Mouse (Mus musculus): ENCODE data around the gene Hist1h4a. TPM values are rescaled to one million over a fixed set of nuclear protein-coding genes. Genes with fewer than 3 reads are reported as not detected.

The Hist1h4a gene
- total RNA-seq, 1 experiment from 2014 or later, result 30.0 TPM

DNA sequence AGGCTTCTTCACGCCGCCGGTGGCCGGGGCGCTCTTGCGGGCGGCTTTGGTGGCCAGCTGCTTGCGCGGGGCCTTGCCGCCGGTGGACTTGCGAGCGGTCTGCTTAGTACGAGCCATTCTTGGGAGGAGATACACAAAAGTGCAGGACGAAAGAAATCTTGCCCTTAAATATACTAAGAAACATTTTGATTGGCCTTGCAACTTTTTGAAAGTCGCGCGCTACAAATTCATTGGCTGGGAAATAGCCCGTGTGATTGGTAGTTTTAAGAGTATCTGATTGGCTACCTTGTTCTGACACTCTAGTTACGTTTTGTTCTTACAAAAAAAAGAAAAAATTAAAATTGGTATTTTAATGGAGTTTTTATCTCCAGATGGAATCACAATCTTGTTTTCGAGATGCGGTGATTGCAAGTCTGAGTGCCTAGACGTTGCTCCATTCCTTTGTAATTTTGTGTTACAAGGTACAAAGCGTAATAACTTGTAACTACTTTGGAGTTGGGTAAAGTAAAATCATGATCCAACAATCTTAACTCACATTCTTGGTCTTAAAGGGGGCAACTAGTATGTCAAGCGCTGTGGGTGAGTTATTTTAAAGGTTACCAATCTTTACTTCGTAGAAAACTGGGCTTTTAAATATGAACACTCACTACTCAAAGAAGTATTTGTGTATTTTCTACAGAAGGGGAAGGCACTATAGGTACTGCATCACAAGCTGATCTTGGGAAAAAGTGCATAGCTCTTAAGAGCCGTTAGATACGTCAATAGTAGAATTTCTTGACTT lies 15.5 kb downstream of the Hist1h4a start, which contains the start of gene Hist1h3c:
Hist1h3c (minus strand) TSS at position 222 of the 781 bp plus-strand sequence.
- ATAC-seq (ENCODE audit: extremely low read depth, insufficient number of reproducible peaks, low FRiP score, poor library complexity, severe bottlenecking), result peak; percentile 64

- no peak for ATAC-seq (ENCODE audit: extremely low read depth, insufficient number of reproducible peaks, low FRiP score, poor library complexity, severe bottlenecking)
Measured at GRCm38 (mm10) chr13:23744421-23745380, 16.3 kb downstream of the Hist1h4a start.

- no peak for ATAC-seq (ENCODE audit: extremely low read depth, insufficient number of reproducible peaks, low FRiP score, poor library complexity, severe bottlenecking)
Measured at GRCm38 (mm10) chr13:23743963-23744362, 17.1 kb downstream of the Hist1h4a start.

GRCm38 (mm10) chr13:23743215-23743614 lies 17.8 kb downstream of the Hist1h4a start:
- no peak for ATAC-seq (ENCODE audit: extremely low read depth, insufficient number of reproducible peaks, low FRiP score, poor library complexity, severe bottlenecking)

- no peak for ATAC-seq (ENCODE audit: extremely low read depth, insufficient number of reproducible peaks, low FRiP score, poor library complexity, severe bottlenecking)
Measured at GRCm38 (mm10) chr13:23742007-23742406, 19.0 kb downstream of the Hist1h4a start.

- ATAC-seq (ENCODE audit: extremely low read depth, insufficient number of reproducible peaks, low FRiP score, poor library complexity, severe bottlenecking), result no peak
Measured at GRCm38 (mm10) chr13:23740910-23741309, 20.1 kb downstream of the Hist1h4a start.

DNA sequence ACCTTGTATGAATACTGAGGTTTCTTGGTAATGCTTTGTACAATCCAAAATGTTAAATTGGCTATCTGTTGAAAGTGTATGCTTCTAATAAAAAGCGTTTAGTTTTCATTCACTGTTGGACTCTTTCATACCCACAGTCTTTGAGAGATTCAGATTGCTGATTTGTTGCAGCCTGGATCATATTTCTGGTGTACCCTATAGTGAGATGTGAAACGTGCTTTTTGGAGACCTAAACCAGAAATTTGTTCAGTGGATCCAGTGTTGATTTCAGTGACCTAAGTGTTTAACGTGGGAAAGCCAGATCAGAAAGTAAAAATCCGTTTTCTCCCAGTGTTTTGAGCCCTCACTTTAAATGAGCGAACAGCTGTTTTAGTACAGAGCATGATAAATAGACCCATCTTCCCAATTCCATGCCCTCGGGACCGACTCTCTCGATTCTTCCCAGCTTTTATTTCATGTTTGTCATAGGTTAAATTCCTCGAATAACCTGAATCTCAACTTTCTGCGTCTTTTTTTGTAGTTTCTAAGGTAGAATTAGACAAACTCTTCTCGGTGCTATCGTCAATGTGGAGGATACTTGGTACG lies 20.7 kb downstream of the Hist1h4a start:
- no peak for ATAC-seq (ENCODE audit: extremely low read depth, insufficient number of reproducible peaks, low FRiP score, poor library complexity, severe bottlenecking)

DNA sequence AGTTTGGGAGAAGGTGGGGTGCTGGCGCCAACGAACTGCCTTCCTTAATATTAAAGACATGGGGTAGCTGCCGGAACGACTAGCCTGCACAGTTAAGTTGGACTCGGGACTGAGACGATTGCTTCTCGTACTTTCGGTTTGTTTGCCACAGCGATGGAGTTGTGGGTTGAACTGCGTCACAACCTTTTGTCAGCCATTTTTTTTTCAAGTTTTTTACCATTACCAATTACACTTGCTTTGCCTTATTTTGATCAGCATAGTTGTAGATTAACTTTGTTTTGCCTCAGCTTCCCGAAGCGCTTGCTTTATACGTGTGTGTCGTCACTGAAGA lies 21.1 kb downstream of the Hist1h4a start:
- peak; percentile 57 for ATAC-seq (ENCODE audit: extremely low read depth, insufficient number of reproducible peaks, low FRiP score, poor library complexity, severe bottlenecking)

- ATAC-seq (ENCODE audit: extremely low read depth, insufficient number of reproducible peaks, low FRiP score, poor library complexity, severe bottlenecking), result peak; percentile 69
Measured at GRCm38 (mm10) chr13:23739069-23739921, 21.7 kb downstream of the Hist1h4a start.

DNA sequence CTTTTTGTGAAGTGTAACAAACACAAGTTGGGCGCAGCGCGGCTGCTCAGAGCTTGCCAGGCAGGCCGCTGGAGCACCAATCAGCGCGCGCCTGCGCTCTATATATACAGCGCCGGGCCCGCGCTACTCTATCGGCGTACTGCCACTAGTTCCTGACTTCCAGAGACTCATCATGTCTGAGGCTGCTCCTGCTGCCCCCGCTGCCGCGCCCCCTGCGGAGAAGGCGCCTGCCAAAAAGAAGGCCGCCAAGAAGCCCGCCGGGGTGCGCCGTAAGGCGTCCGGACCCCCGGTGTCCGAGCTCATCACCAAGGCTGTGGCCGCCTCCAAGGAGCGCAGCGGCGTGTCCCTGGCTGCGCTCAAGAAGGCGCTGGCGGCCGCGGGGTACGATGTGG lies 22.4 kb downstream of the Hist1h4a start, which contains the start of gene Hist1h1c:
Hist1h1c (plus strand) TSS at position 132 of the 392 bp plus-strand sequence.
- ATAC-seq (ENCODE audit: extremely low read depth, insufficient number of reproducible peaks, low FRiP score, poor library complexity, severe bottlenecking), result peak; percentile 76

GRCm38 (mm10) chr13:23738041-23738440 lies 23.0 kb downstream of the Hist1h4a start:
- ATAC-seq (ENCODE audit: extremely low read depth, insufficient number of reproducible peaks, low FRiP score, poor library complexity, severe bottlenecking), result no peak

DNA sequence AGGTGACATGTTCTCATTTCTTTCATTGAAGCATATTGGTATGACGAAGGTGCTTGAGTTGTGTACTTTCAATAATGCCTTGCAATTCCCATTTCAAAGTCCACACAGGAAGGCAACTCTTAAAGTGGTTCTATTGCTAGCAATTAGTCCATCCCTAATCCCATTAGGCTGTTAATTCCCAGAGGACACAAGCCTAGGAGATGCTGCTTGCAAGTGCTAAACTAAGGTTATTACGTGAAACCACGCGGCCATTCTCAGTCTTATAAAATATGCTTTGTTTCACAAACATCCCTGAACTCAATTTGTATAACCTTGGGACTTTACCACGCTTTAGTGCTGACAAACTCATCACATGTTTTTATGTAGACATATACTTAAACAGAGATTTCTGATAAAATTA lies 23.9 kb downstream of the Hist1h4a start:
- ATAC-seq (ENCODE audit: extremely low read depth, insufficient number of reproducible peaks, low FRiP score, poor library complexity, severe bottlenecking), result no peak

- ATAC-seq (ENCODE audit: extremely low read depth, insufficient number of reproducible peaks, low FRiP score, poor library complexity, severe bottlenecking), result peak; percentile 84
Measured at GRCm38 (mm10) chr13:23732156-23732804, 28.8 kb downstream of the Hist1h4a start.

GRCm38 (mm10) chr13:23730479-23730878 lies 30.6 kb downstream of the Hist1h4a start:
- ATAC-seq (ENCODE audit: extremely low read depth, insufficient number of reproducible peaks, low FRiP score, poor library complexity, severe bottlenecking), result no peak

DNA sequence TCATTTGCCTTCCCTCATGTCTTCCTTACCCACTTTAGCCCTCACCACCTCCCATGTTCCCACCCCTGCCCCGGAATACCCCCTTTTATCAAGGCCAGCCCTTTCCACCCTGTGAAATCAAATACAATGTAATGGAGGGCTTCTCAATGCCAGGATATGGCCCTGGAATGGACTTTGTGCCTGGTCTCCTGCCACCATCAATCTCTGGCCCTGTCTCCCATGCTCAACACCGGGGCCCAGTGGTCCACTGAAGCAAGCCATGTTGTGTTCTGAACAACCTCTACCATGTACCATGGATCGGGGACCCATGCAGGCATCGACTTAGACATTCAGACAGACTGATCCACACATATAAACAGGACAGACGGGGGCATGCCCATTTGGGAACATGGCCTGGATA lies 31.3 kb downstream of the Hist1h4a start:
- ATAC-seq (ENCODE audit: extremely low read depth, insufficient number of reproducible peaks, low FRiP score, poor library complexity, severe bottlenecking), result no peak

DNA sequence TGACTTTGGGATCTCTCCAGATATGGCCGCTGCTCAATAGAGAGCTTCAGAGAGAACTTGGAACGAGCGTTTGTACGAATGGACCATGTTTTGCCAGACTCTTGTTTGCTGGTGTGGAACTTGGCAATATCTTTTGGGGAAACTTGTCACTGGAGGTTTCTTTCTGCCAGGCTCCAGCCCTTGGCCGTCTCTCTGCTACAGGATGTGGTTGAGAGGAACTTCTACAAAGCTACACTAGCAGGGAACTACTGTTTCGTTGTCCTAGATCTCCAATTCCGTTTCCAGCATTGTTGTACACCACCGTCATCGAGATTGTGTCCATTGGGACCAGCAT lies 31.9 kb downstream of the Hist1h4a start:
- ATAC-seq (ENCODE audit: extremely low read depth, insufficient number of reproducible peaks, low FRiP score, poor library complexity, severe bottlenecking), result no peak

DNA sequence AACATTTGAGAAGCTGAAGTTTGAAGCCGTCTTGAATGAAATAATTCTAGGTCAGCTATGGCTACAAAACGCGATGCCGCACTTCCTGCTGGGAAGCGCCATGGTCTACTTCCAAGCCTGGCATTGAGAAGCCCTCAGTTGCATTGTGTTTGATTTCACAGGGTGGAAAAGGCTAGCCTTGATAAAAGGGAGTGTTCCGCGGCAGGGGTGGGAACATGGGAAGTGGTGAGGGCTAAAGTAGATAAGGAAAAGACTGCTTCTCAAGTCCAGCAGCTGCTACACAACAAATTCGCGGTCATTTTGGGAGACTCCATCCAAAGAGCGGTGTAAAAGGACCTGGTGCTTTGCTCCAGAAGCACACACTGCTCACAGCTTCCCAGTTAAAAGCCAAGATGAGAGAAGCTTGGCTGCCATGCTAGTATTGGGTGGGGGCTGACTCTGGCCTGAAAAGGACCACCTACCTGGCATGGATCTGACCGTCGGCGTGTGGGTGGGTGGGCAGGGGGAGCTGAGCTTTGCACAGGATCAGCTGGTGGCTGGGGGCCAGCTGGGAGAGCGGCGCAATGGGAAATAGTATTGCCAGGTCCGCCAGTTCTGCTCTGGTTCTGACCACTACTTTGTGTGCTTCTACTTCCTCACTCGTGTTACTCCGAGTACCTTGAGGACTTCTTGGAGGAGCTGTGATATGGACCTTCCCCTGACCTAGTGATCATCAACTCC lies 32.4 kb downstream of the Hist1h4a start:
- no peak for ATAC-seq (ENCODE audit: extremely low read depth, insufficient number of reproducible peaks, low FRiP score, poor library complexity, severe bottlenecking)

DNA sequence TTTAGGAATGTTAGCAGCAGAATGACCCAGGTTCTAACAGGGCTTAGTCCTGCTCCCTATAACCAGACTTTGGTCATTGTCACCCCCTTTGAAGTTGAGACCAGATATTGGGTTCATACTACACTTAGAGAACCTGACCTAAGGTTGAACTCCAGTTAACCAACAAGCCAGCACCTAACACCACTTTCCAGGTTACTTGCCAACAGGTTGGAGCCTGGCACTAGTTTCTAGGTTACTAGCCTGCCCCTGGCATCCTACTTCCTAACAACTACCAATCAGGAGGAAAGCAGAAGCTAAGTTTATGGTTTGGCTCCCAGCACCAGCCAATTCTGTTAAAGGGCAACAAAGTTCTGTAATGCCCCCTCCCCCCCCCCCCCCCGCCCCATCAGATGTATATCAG lies 35.8 kb downstream of the Hist1h4a start:
- ATAC-seq (ENCODE audit: extremely low read depth, insufficient number of reproducible peaks, low FRiP score, poor library complexity, severe bottlenecking), result no peak

Measured in neutrophil, adult 5-6 weeks (primary cell).